Mouse (Mus musculus) MEL-GATA-1-ER (cell line): ENCODE measurements at regions not wholly inside any gene's neighbourhood (a gene's known extent, or its start where the extent isn't known, plus 50 kb on each side); places are given as distances from the start of the nearest gene placed in this dataset.

Experiments used
- DNase-seq: peaks from one replicate; pipeline ENCODE4 v3.0.0-alpha.2; 2012; ENCODE audit warnings: low read depth; ENCODE audit errors: extremely low read depth

- no peak for DNase-seq
Measured at GRCm38 (mm10) chr2:12815339-12815738, 108.5 kb upstream of the Pter start.

GRCm38 (mm10) chr2:12825902-12826301 lies 97.9 kb upstream of the Pter start:
- DNase-seq: no peak

GRCm38 (mm10) chr2:12833579-12833978 lies 90.3 kb upstream of the Pter start:
- no peak for DNase-seq

- no peak for DNase-seq
Measured at GRCm38 (mm10) chr2:12866543-12866942, 57.3 kb upstream of the Pter start.

GRCm38 (mm10) chr2:12868772-12869171 lies 55.1 kb upstream of the Pter start:
- no peak for DNase-seq
